ENCODE assay signal across 8 mouse cellular contexts in the genomic region with DNA sequence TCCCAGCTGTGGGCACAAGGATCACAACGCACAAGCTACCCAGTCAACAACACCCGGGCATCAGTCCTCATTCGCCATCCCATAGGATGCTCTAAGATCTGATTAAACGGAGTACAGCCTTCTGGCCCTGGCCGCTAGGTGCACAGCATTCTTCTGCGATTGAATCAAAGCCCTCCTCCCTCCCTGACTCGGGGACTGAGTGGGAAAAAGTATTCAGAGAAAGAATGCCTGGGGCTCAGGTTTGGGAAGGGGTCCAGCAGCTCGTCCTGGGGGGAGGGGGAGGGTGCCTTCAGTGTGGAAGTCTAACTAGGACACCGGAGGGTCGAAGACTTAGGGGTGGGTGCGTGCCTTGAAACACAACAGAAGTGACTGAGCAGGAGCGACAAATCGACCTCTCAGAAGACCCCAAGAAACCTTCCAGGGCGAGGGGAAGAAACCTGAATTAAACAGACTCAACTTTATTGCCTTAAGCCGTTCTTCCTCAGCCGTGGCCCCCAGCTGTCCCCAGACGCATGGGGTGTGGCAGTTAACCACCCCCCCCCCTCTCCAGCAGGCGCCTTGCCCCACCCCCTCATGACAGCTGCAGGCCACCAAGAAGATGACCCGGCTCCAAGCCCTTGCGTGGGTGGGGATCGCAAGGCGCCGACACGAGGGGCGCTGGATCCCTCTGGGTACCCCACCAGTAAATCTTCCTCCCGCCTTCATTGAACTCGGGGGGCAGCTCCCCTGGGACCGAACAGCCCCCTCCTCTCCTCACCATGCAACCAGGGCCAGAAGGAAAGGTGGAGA. TPM values are rescaled to one million over a fixed set of nuclear protein-coding genes. Genes with fewer than 3 reads are reported as not detected.
DNase-seq lines count a peak whose midpoint lies in the region; ATAC-seq and TF ChIP-seq lines count a peak whose summit lies in the region.

No protein-coding gene starts in this region.

- TF ChIP-seq CTCF in kidney, adult 2 months (conservative IDR thresholded peaks at IDR 0.05; ENCODE audit: insufficient read depth, insufficient read length, low read depth, low read length), result no peak

- no peak overlapping the region for H3K27ac ChIP-seq in kidney, adult 2 months (ENCODE audit: insufficient read depth, low read depth, low read length)
- peak overlapping the region; percentile 41; the same call in 1 of the 2 replicates for H3K27ac ChIP-seq in limb, embryonic 12.5 days
- H3K27ac ChIP-seq in neural tube, embryonic 14.5 days (ENCODE audit: low read depth, low read length), result no peak overlapping the region

- DNase-seq in kidney, adult 2 months, result no peak
- DNase-seq in kidney, adult 18-20 months, result no peak
- DNase-seq in ZHBTc4 (ENCODE audit: low read depth, low spot score), result peak; percentile 68
- DNase-seq in layer of hippocampus, postnatal 14 days (ENCODE audit: low spot score in 2 of 2), result no peak

- H3K4me2 ChIP-seq in limb, embryonic 12.5 days, result peak overlapping the region; percentile 98
- peak overlapping the region; percentile 84 for H3K4me2 ChIP-seq in neural tube, embryonic 14.5 days (ENCODE audit: low read depth, low read length)

- peak overlapping the region; percentile 41 for H3K4me3 ChIP-seq in kidney, adult 2 months (ENCODE audit: insufficient read depth, low read depth, low read length)
- peak overlapping the region; percentile 54 for H3K4me3 ChIP-seq in limb, embryonic 12.5 days (replicated peaks)
- peak overlapping the region; percentile 48 for H3K4me3 ChIP-seq in neural tube, embryonic 14.5 days (ENCODE audit: low read depth, low read length)

- no peaks in the 10 kb centered on the region for H3K27me3 ChIP-seq in kidney, adult 2 months (replicated peaks; ENCODE audit: control insufficient read depth, insufficient read depth, low read length)
- peaks cover 33% of the 10 kb centered on the region for H3K27me3 ChIP-seq in limb, embryonic 12.5 days
- 0 out of 2 replicates have a peak, but pooled peaks cover 2% of the 10 kb centered on the region for H3K27me3 ChIP-seq in neural tube, embryonic 14.5 days (ENCODE audit: control insufficient read depth, insufficient read depth, low read length)

- no peaks in the 10 kb centered on the region for H3K36me3 ChIP-seq in kidney, adult 2 months (ENCODE audit: control insufficient read depth, insufficient read depth, low read length)
- no peaks in the 10 kb centered on the region for H3K36me3 ChIP-seq in limb, embryonic 12.5 days
- H3K36me3 ChIP-seq in neural tube, embryonic 14.5 days (ENCODE audit: control insufficient read depth, insufficient read depth, low read length), result no peaks in the 10 kb centered on the region

- no peaks in the 10 kb centered on the region; the same call in 1 of the 2 replicates for H3K4me1 ChIP-seq in kidney, adult 2 months (ENCODE audit: control insufficient read depth, insufficient read depth, low read length)
- H3K4me1 ChIP-seq in limb, embryonic 12.5 days (replicated peaks), result peaks cover 17% of the 10 kb centered on the region; the same call in 1 of the 2 replicates
- peaks cover 12% of the 10 kb centered on the region for H3K4me1 ChIP-seq in neural tube, embryonic 14.5 days (ENCODE audit: control insufficient read depth, insufficient read depth, low read length)

- WGBS in kidney, adult 2 months, result 3% methylated on average over 28 of the region's 28 CpGs
- 2% methylated on average over 28 of the region's 28 CpGs for WGBS in limb, embryonic 12.5 days
- WGBS in neural tube, embryonic 14.5 days, result 3% methylated on average over 27 of the region's 28 CpGs

- ATAC-seq in granulocyte monocyte progenitor cell, adult 5-6 weeks (replicated peaks; ENCODE audit: poor library complexity, severe bottlenecking), result peak; percentile 29
- ATAC-seq in limb, embryonic 12.5 days (ENCODE audit: insufficient number of reproducible peaks, insufficient read depth, low FRiP score, low TSS enrichment, low read depth), result peak; percentile 46
- ATAC-seq in neural tube, embryonic 14.5 days (ENCODE audit: low read depth), result 0 out of 2 replicates have a peak, but pooled peaks have one; percentile 4
- ATAC-seq in cerebellum, adult (ENCODE audit: insufficient number of reproducible peaks, low FRiP score, low TSS enrichment), result no peak

- peak overlapping the region; percentile 63 for H3K9ac ChIP-seq in limb, embryonic 12.5 days (replicated peaks)
- peak overlapping the region; percentile 63 for H3K9ac ChIP-seq in neural tube, embryonic 14.5 days (replicated peaks; ENCODE audit: low read depth, low read length)

- no peaks in the 10 kb centered on the region for H3K9me3 ChIP-seq in limb, embryonic 12.5 days
- H3K9me3 ChIP-seq in neural tube, embryonic 14.5 days (ENCODE audit: control insufficient read depth, low read length), result no peaks in the 10 kb centered on the region

- TF ChIP-seq POLR2A in kidney, adult 2 months (IDR thresholded peaks at IDR 0.05; ENCODE audit: low read depth, low read length), result no peak

RNA-seq across cellular contexts. Expression of a gene that starts 0.5 kb away (rescaled TPM):
- 0.46 and 0.69 TPM in 2 replicates for polyA plus RNA-seq in kidney, adult 2 months (2012; rRNA removed)
- total RNA-seq in granulocyte monocyte progenitor cell, adult 5-6 weeks (2014; fragmentation: Nextera tagmentation), result not detected in 2 replicates
- total RNA-seq in granulocyte monocyte progenitor cell, adult 5-6 weeks (2017), result not detected in 2 replicates
- 1.2 and 1.9 TPM in 2 replicates for polyA plus RNA-seq in limb, embryonic 12.5 days (2016; fragmentation: Nextera tagmentation; extraction: Ambion mirVana)
- polyA plus RNA-seq in neural tube, embryonic 14.5 days (2014; fragmentation: Nextera tagmentation; extraction: Ambion mirVana), result 1.6 and 3.5 TPM in 2 replicates
- total RNA-seq in layer of hippocampus, postnatal 14 days (2021), result 1 to 10 TPM; 1.2 TPM

RNA-seq across cellular contexts. Expression of a gene that starts 25.7 kb away (rescaled TPM):
- 39.3 and 45.5 TPM in 2 replicates for polyA plus RNA-seq in kidney, adult 2 months (2012; rRNA removed)
- total RNA-seq in granulocyte monocyte progenitor cell, adult 5-6 weeks (2014; fragmentation: Nextera tagmentation), result 0.32 and 0.88 TPM in 2 replicates
- 0.05 TPM in 1 of 2 replicates, not detected in the other for total RNA-seq in granulocyte monocyte progenitor cell, adult 5-6 weeks (2017)
- polyA plus RNA-seq in limb, embryonic 12.5 days (2016; fragmentation: Nextera tagmentation; extraction: Ambion mirVana), result 4.6 and 5.1 TPM in 2 replicates
- polyA plus RNA-seq in neural tube, embryonic 14.5 days (2014; fragmentation: Nextera tagmentation; extraction: Ambion mirVana), result 4.5 and 6.2 TPM in 2 replicates
- total RNA-seq in layer of hippocampus, postnatal 14 days (2021), result 10 to 100 TPM; 10.7 to 11.7 TPM

RNA-seq across cellular contexts. Expression of a gene that starts 48.3 kb away (rescaled TPM):
- polyA plus RNA-seq in kidney, adult 2 months (2012; rRNA removed), result 30.8 and 36.7 TPM in 2 replicates
- 160 and 220 TPM in 2 replicates for total RNA-seq in granulocyte monocyte progenitor cell, adult 5-6 weeks (2014; fragmentation: Nextera tagmentation)
- 133 and 136 TPM in 2 replicates for total RNA-seq in granulocyte monocyte progenitor cell, adult 5-6 weeks (2017)
- 577 and 606 TPM in 2 replicates for polyA plus RNA-seq in limb, embryonic 12.5 days (2016; fragmentation: Nextera tagmentation; extraction: Ambion mirVana)
- 231 and 265 TPM in 2 replicates for polyA plus RNA-seq in neural tube, embryonic 14.5 days (2014; fragmentation: Nextera tagmentation; extraction: Ambion mirVana)
- total RNA-seq in layer of hippocampus, postnatal 14 days (2021), result 100 to 1,000 TPM; 130 to 131 TPM

RNA-seq across cellular contexts. Expression of a gene that starts 48.6 kb away (rescaled TPM):
- polyA plus RNA-seq in kidney, adult 2 months (2012; rRNA removed), result 21.6 and 32.1 TPM in 2 replicates
- 87.7 and 90.3 TPM in 2 replicates for total RNA-seq in granulocyte monocyte progenitor cell, adult 5-6 weeks (2014; fragmentation: Nextera tagmentation)
- total RNA-seq in granulocyte monocyte progenitor cell, adult 5-6 weeks (2017), result 67.3 and 124 TPM in 2 replicates
- polyA plus RNA-seq in limb, embryonic 12.5 days (2016; fragmentation: Nextera tagmentation; extraction: Ambion mirVana), result 45.0 and 48.8 TPM in 2 replicates
- 19.5 and 21.7 TPM in 2 replicates for polyA plus RNA-seq in neural tube, embryonic 14.5 days (2014; fragmentation: Nextera tagmentation; extraction: Ambion mirVana)
- total RNA-seq in layer of hippocampus, postnatal 14 days (2021), result 10 to 100 TPM; 23.7 to 26.3 TPM
